Mouse (Mus musculus): Measurements from ENCODE around the gene H2-DMb1.

H2-DMb1 gene

DNA sequence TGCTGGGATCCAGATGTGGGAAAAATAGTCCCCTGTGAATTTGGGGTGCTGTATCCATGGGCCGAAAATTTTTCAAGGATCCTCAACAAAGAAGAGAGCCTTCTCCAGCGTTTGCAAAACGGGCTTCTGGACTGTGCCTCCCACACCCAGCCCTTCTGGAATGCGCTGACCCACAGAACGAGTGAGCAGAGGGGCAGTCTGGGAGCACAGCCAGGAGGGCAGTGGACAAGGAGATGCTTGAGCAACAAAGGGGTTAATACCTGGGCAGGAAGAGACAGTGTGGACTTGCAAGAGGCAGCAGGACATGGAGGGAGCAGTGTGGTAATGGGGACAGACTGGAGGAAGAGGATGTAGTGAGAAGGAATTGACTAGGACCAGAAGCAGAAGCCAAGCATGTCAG, 2.7 kb downstream of the H2-DMb1 start:
- peak in 1 of 2 experiments; percentile 23 for DNase-seq

DNA sequence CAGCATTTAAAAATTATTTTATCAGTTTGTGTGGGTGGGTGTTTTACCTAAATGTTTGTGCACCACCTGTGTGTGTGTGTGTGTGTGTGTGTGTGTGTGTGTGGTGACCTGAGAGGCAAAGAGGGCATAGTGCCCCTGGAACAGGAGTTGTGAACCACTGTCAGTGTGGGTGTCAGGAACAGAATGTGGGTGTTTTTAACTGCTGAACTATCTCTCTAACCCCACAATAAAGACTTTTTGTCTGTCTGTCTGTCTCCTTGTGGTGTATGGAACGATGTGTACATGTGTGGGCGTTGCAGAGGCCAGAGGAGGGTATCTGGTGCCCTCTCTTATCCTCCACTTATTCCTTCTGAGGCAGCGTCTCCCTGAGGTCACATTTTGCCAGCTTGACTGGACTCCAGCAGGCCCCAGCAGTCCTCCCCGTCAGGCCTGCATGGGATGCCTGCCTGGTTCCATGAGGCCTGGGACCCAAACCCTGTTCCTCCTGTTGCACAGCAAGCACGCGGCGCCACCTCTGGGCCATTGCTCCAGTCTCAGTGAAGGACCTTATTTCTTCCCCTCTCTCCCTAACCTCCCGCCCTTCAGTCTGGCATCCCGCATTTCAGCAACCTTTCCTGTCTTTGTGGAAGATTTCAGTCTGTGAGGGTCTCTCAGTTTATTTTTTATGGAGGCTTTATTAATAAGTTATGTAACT, 11.5 kb downstream of the H2-DMb1 start:
- DNase-seq = peak; percentile 25 to 64

DNA sequence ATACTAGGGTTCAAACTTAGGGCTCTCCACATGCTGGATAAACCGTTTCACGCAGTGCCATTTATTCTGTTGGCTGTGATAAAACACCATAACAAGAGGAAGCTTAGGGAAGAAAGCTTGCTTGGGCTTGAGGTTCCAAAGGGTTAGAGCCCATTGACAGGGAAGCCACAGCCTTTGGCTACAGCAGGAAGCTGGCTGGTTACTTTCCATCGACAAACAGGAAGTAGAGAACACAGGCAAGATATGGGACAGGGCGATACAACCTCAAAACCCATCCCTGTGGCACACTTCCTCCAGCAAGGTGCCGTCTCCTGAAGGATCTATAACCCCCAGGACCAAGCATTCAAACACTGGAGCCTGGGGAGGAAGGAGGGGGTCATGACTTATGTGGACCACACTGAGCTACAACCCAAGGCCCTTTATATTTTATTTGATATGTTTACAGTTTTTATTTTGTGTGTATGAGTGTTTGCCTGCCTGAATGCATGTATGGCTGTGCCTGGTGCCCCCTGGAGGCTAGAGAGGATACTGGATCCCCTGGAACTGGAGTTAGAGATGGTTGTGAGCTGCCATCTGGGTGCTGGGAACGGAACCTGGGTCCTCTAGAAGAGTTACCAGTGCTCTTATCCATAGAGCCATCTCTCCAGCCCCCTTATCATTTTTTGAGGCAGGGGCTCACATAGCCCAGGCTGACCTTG, 12.3 kb downstream of the H2-DMb1 start:
- DNase-seq = peak in 1 of 2 experiments; percentile 34

DNA sequence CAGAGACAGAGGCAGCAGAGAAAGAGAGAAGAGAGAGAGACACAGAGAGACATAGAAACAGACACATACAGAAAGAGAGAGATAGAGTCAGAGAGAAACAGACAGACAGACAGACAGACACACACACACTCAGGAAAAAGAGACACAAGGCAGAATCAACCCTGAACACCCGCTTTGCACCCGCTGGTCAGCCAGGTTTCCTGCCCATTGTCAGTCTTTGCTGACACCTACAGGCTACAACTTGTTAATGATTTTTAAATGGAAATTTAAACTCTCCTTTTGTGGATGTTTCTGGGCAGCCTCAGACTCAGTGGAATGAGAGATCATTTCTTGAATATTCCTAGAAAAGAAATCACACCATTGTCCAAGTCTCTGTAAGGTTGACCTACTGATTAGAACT, 16.4 kb downstream of the H2-DMb1 start:
- peak; percentile 56 to 66 for DNase-seq

DNA sequence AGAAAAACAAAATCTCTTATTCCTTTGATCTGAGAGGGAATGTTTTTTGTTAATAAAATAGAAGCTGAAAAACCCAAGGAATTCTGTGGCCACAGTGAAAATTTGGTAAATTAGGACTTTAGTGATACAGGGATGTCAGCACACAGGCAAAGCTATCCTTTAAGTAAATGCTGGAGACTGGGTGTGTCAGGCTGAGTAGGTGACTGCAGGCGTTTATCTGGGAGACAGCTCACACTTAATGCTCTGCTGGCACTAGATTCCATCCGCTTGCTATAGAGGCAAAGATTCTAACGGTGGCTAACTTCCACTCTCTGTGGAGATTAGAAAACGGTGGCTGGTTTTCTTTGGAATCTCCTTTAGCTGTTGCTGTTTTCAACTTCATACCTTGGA, 17.6 kb downstream of the H2-DMb1 start:
- no peak for DNase-seq

DNA sequence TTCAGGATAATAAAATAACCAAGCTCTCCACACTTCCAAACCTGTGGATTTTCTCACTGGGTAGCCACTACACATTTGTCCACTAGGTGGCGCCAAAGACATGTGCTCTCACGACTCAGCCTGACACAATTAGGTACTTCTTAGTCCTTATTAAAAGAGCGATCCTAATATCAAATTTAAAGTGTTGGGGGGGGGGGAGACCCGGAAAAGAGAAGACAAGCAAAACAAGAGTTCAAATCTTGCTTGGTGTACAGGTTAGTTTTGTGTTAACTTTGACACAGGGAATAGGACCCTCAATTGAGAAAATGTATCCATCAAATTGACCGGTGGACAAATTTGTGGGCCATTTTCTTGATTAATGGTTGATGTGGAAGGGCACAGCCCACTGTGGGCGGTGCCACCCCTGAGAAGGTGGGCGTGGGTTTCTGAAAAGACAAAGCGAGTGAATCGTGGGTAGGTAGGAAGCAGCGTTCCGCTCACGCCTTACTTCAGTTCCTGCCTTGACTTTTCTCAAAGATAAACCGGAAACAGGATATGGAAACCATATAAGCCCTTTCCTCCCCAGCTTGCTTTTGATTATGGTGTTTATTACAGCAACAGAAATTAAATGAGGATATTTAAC, 18.1 kb downstream of the H2-DMb1 start:
- DNase-seq = peak; percentile 81 to 91

DNA sequence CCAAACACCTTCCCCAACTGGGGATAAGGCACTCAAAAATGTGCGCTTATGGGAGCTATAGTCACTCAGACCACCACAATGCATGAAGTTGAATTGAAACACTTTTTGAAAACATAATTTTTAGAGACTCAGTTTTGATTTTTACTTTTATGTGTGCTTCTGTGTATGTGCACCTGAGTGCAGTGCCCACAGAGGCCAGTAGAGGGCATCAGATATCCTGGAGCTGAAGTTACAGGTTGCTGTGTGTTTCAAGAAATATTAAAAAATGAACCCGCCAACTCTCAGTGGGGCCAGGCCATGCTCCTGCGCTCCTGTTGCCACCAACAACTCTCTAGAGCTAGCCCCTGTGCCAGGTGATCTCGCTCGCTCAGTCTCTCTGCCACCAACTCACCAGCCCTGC, 19.7 kb downstream of the H2-DMb1 start:
- DNase-seq = no peak

DNA sequence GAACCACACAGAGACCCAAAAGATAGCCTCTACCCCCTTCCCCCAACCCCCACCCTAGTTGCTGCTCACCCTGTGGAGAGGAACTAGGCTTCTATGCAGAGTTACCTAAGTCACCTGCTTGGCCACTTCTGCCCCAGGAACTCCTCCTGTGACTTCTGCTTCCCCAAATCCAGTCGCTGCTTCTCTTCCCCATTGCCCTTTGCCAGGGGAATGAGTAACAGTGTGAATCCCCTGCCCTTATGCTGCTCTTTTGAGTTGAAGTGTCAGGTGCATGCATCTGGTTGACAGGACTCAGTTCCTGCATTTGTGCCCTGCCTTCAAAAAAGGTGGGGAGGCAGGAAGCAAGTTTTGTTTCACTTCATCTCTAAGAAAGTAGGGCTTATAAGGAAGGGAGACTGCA, 21.2 kb downstream of the H2-DMb1 start:
- no peak for DNase-seq

DNA sequence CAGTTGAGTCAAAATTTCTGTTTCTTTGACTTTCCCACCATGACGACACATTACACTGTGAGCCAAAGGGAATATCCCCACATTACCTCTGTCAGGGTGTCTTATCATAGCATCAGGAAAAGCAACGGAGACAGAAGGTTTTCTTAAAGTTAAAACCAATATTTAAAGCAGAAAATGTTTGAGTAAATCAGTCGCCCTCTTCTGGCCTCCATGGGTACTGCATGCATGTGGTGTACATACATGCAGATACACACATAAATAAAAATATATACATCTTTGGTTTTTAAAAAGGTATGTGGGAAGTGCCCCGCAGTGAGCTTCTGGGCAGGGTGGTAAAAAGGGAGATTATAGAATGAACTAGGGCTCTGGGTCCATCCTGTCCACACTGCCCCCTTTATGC, 24.3 kb downstream of the H2-DMb1 start:
- no peak for DNase-seq

DNA sequence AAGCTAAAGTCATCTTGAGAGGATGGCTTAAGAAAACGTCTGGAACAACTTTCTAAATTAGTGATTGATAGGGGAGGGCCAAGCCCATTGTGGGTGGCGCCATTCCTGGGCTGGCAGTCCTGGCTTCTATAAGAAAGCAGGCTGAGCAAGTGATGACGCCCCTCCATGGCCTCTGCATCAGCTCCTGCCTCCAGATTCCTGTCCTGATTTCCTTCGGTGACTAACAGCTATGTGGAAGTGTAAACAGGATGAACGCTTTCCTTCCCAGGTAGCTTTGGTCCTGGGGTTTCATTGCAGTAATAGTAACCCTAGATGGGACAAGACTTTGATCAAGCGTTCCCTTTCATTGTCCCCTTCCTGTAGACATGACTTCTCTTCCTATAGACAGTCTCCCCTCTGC, 26.1 kb downstream of the H2-DMb1 start:
- DNase-seq = no peak

DNA sequence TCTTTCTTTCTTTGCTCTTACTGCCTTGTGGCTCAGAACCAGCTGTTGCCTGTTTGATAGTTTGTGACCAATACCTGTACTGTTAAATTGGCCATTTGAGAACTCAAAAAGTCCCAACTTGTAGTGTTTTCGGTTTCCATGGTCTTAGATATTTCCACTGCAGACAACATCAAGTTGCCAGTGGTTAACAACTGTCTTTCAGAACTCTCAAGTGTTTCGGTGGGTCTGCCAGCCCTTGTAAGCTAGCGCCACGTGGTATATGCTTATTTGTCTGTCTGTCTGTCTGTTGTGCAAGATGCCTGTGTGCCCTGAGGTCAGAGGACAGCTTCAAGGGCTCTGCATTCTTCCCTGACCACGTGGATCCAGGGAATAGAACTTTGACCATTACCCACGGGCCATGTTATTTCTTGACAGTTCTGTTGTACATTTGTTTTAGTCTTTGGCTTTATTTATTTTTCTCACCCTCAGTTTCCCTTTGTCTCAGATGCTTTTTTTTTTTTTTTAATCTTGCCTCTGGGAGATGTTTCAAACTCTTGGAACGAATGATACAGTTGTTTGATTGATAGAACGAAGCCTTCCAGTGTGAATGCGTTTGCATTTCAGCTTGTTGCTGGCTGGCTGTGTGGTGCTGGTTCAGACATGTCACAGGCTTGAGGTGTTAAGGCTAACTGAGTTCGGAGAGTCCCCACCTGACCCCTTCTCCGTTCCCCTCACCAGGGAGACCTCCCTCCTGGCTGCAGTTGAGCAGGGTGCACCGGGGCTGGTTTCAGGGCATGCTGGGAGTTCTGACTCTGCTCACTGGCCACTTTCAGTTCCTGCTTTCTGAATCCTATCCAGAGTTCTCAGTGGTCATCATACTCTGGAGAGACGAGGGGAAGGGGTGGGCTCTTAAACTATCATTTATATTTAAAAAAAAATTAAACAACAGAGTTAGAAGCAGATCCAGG, 27.3 kb downstream of the H2-DMb1 start:
- DNase-seq = peak in 1 of 2 experiments; percentile 27

DNA sequence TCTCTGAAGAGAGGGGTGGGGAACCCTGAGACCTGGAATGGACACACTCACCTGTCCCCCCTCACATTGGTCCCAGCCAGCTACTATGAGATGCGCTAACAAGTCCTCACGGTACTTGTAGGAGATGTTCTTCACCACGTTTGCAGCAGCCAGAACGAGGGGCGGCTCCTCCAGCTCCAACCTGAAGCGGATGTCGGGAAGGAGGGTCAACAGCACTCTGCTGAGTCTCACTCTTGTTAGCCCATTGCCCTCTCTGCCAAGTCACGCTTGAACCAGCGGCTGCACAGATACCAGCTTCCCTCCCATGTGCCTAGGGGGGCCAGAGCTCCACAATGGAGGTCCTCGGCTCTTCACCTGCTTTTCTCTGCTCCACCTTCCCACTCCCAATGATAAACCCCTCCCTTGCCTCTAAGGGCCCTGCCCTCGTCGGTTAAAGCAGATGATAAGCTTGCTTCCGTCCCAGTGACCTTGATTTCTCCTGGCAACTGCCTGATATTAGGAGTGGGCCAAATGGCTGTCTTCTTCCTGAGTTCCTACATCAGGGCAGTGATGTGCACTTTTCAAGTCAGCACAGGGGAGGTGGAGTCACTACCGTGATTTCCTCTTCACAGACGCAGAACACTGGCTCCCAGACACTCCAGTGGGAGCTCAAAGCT, 30.8 kb downstream of the H2-DMb1 start:
- DNase-seq = no peak

DNA sequence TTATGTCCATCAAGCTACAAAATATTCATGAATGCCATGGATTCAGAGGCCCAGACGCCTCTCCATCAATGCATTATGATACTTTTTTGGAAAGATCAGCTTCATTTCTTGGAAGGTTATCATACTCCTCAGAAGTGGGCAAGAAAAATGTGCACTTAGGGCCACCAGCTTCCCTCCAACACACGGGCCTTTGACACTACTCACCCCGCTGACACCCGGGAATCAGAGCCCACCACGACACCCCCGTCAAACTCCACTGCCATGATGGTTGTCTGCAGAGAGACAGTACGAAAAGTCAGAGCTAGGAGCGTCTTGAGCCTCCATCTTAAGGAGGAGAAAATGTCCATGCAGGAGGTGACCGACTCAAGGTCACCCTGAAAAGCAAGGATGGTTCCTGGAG, 32.7 kb downstream of the H2-DMb1 start:
- DNase-seq = no peak

DNA sequence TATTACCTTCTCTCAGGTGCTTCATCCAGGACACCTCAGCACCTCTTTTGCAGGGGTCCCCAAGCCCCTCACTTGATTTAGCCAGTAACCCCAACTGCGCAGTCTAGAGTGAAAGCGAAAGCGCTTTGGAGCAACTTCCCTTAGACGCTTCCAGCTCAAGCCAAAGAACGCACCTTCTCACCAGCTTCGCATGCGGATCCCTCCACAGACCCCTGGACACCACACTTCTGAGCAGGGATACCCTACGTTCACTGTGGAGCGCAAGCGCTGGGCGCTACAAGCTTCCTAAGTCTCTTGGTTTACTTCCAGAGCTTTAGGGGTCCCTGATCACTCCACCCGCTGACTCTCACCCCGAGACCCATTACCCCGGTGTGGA, 34.0 kb downstream of the H2-DMb1 start:
- DNase-seq = no peak

DNA sequence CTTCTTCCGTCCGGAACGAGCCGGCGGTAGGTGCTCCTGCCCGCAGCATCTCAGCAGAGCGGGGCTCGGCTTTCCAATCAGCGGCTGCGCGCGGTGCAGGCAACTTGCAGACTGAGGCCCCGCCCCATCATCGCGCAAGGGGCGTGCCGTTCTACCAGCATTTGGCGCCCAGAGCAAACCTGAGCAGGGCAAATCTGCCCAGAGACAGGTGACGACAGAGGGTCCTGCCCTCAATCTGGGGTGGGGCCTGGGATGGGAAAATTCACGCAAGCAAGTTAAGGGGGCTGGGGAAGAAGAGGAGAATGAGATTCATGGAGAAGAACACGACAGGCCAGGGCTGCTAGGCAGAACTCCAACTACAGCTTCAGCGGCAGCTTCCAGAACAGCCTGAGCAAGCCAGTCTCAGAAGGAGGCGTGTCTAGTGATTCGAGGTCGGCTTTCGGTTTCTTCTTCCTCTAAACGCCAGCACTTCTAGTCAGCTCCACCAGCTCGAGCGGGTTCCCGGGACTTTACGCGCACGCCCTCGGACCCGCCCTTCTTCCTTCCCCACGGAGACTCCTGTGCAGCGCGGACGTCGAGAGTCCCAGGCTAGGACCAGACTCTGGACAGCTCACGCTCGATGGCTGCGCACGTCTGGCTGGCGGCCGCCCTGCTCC, 34.5 kb downstream of the H2-DMb1 start, which contains the start of the genes Tap1 and Psmb9:
TSS of gene Tap1 (plus strand) at position 293 of the 656 bp plus-strand sequence.
TSS of gene Psmb9 (minus strand) at position 504 of the 656 bp plus-strand sequence.
- DNase-seq = peak; percentile 99 to 100

DNA sequence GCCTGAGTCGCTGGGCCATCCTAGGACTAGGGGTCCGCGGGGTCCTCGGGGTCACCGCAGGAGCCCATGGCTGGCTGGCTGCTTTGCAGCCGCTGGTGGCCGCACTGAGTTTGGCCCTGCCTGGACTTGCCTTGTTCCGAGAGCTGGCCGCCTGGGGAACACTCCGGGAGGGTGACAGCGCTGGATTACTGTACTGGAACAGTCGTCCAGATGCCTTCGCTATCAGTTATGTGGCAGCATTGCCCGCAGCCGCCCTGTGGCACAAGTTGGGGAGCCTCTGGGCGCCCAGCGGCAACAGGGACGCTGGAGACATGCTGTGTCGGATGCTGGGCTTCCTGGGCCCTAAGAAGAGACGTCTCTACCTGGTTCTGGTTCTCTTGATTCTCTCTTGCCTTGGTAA, 35.1 kb downstream of the H2-DMb1 start:
- peak in 1 of 2 experiments; percentile 52 for DNase-seq

DNA sequence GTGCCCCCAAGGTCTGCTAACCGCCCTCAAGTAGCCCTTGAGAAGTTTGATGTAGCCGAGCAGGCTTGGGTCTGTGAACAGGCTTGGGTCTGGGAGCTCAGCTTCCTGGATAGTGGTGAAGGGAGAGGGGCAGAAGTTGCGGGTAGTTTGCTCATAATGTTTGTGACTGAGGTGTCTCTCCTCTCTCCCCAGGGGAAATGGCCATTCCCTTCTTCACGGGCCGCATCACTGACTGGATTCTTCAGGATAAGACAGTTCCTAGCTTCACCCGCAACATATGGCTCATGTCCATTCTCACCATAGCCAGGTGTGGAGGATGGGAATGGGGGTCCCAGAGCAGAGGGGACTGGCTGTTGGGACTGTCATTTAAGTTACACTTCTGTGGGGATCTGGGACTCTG, 36.1 kb downstream of the H2-DMb1 start:
- no peak for DNase-seq

DNA sequence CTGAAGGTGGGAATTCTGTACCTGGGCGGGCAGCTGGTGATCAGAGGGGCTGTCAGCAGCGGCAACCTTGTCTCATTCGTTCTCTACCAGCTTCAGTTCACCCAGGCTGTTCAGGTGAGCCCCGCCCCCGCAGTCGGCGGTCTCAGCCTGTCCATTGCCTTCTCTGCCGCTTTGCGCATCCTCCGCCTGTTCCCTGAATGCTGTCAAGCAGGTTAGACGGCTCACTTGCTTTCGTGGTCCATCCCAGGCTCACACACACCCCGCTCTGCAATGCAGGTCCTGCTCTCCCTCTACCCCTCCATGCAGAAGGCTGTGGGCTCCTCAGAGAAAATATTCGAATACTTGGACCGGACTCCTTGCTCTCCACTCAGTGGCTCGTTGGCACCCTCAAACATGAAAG, 40.0 kb downstream of the H2-DMb1 start:
- no peak for DNase-seq

DNA sequence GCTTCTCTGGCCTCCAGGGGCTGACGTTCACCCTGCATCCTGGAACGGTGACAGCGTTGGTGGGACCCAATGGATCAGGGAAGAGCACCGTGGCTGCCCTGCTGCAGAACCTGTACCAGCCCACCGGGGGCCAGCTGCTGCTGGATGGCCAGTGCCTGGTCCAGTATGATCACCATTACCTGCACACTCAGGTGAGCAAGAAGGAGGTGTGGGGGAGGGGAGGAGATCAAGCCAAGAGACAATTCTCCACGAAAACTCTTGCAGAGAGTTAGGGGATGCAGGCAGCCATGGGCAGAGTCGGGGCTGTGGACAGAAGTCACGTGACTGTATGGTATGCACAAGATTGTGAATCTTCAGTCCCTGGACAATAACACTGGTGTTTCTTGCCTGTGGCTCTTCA, 40.6 kb downstream of the H2-DMb1 start:
- DNase-seq = no peak

DNA sequence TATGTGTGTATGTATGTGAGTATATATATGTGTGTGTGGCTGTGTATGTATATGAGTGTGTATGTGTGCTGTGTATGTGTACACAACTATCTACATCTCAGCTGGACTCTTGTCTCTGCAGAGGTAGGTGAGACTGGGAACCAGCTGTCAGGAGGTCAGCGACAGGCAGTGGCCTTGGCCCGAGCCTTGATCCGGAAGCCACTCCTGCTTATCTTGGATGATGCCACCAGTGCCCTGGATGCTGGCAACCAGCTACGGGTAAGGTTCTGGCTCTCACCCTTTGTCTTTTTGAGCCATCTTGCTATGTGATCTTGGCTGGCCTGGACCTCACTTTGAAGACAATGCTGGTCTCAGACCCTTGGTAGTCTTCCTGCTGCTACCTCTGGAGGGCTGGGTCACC, 41.9 kb downstream of the H2-DMb1 start:
- no peak for DNase-seq

DNA sequence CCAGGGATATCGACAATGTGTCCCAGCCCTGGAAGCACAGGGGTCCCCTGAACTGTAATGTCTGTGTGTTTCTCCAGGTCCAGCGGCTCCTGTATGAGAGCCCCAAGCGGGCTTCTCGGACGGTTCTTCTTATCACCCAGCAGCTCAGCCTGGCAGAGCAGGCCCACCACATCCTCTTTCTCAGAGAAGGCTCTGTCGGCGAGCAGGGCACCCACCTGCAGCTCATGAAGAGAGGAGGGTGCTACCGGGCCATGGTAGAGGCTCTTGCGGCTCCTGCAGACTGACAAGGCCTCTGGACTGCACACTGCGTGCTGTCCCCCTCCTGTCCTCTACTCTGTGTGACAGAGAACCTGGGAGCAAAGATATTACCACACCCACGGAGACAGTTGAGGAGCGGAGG, 43.6 kb downstream of the H2-DMb1 start:
- DNase-seq = no peak

Measured in kidney, postnatal 36 days (tissue).